Mouse (Mus musculus) ES-E14 (cell line): ENCODE measurements around the gene Elk1. TPM values are rescaled to one million over a fixed set of nuclear protein-coding genes. Genes with fewer than 3 reads are reported as not detected.

Experiments used
- DNase-seq: peaks from one replicate; pipeline ENCODE4 v3.0.0-alpha.2; 2013; ENCODE audit warnings: low read depth, low spot score
- H3K27ac ChIP-seq: 2 replicates; pipeline ENCODE4 v1.5.1; 2012; ENCODE audit warnings: low read depth, mild to moderate bottlenecking, low read length, moderate library complexity, mixed read lengths; ENCODE audit not compliant: poor library complexity, insufficient read depth, severe bottlenecking
- H3K36me3 ChIP-seq: 2 replicates; pipeline ENCODE4 v1.6.1; 2012; ENCODE audit warnings: mild to moderate bottlenecking, low read length, moderate library complexity, mixed read lengths; ENCODE audit not compliant: control insufficient read depth, poor library complexity, insufficient read depth, severe bottlenecking
- H3K4me1 ChIP-seq, 2 experiments: fragments of 150-350 bp in 1 of 2; sonication (generic) in 1 of 2; 2 replicates each; pipeline ENCODE4 v1.6.1; 2012; ENCODE audit warnings: low read length in 2 of 2, mild to moderate bottlenecking in 1 of 2, mixed read lengths in 1 of 2; ENCODE audit not compliant: control insufficient read depth in 2 of 2, insufficient read depth in 2 of 2, poor library complexity in 1 of 2
- H3K4me3 ChIP-seq, 2 experiments: fragments of 150-350 bp in 1 of 2; sonication (generic) in 1 of 2; 2 replicates each; pipeline ENCODE4 v1.5.1; 2012; ENCODE audit warnings: low read length in 2 of 2, low read depth in 1 of 2, mild to moderate bottlenecking in 1 of 2, mixed read lengths in 1 of 2; ENCODE audit not compliant: insufficient read depth in 1 of 2, poor library complexity in 1 of 2, severe bottlenecking in 1 of 2
- H3K9ac ChIP-seq: 2 replicates; pipeline ENCODE4 v1.6.1; 2012; ENCODE audit warnings: low read depth, mild to moderate bottlenecking, low read length, mixed read lengths; ENCODE audit not compliant: poor library complexity, insufficient read depth, severe bottlenecking
- H3K9me3 ChIP-seq: fragments of 150-350 bp; sonication (generic); 2 replicates; pipeline ENCODE4 v1.6.1; 2012; ENCODE audit warnings: low read depth, mild to moderate bottlenecking, low read length; ENCODE audit not compliant: control insufficient read depth, insufficient read depth
- CHD2 ChIP-seq: IDR thresholded peaks from 2 replicates; pipeline ENCODE4 v1.6.1; 2014; ENCODE audit warnings: mild to moderate bottlenecking, low read depth, low read length, inconsistent platforms
- HCFC1 ChIP-seq: IDR thresholded peaks from 2 replicates; pipeline ENCODE4 v1.6.1; 2012; ENCODE audit warnings: low read length, inconsistent platforms, borderline replicate concordance; ENCODE audit not compliant: insufficient read depth
- MAFK ChIP-seq: IDR thresholded peaks from 2 replicates; pipeline ENCODE4 v1.6.1; 2014; ENCODE audit warnings: mild to moderate bottlenecking, low read depth, low read length, inconsistent platforms; ENCODE audit not compliant: insufficient read depth
- ZC3H11A ChIP-seq: IDR thresholded peaks from 2 replicates; pipeline ENCODE4 v1.6.1; 2012; ENCODE audit warnings: low read depth, mild to moderate bottlenecking, inconsistent platforms, low read length, borderline replicate concordance
- ZNF384 ChIP-seq: IDR thresholded peaks from 2 replicates; pipeline ENCODE4 v1.6.1; 2012; ENCODE audit warnings: low read depth, low read length, inconsistent platforms
- in situ Hi-C, 2 experiments: fragments of 600-800 bp; cut with MboI; formaldehyde crosslinking; loops; one replicate each; pipeline ENCODE4 v1.15.1; 2025; ENCODE audit warnings: low sequenced_read_pairs in 2 of 2, inconsistent platforms in 1 of 2; ENCODE audit not compliant: unreplicated experiment in 2 of 2
- total RNA-seq: library from RNA; depleted of rRNA; stranded (reverse); fragments of 300-350 nt; gene quantifications from 2 replicates; pipeline ENCODE4 v1.2.3, GENCODE M21; 2012; rRNA removed

The Elk1 gene
- total RNA-seq, result 8.2 and 8.4 TPM in 2 replicates

DNA sequence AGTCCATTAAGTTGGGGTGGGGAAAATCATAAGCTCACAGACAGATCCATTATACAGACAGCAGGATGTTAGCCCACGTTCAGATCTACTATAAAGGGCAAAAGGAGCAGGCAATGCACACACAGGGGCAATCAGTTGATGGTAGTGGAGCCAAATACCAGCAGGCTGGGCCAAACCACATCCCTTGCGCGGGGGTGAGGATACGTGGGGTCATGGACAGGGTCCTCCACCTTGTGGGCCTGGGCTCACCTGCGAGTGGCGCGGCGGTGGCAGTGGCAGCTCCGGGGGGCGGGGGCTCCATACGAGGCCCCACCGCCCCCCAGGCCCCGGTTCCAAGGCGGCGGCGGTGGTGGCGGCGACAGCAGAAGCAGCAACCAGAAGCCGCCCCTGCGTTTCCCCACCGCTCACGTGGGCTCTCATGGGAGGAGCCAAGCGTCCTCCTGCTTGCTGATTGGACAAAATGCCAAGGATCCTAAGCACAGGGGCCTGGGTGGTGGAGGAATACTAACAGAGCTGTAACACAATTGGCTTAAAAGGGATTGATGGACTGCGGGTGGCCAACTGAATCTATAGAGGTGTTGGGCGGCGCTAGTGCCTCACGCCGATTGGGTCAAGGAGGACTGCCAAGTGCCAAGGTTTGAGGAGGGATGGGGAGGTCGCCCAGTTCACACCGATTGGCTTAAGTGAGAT, at the start of gene Elk1:
Elk1 (minus strand) TSS at position 418 of the 690 bp plus-strand sequence.
- H3K9me3 ChIP-seq, result no peaks in the 10 kb centered on the region
- no peak for TF ChIP-seq ZC3H11A
- no peak for TF ChIP-seq ZNF384
- TF ChIP-seq CHD2, result peak; percentile 58; the same call in 1 of the 2 replicates
- H3K27ac ChIP-seq, result peak within 1 kb of the TSS; percentile 61
- H3K9ac ChIP-seq, result peak within 1 kb of the TSS; percentile 84
- peak within 1 kb of the TSS; percentile 65 to 85 for H3K4me3 ChIP-seq
- H3K4me1 ChIP-seq, result no peaks in the 10 kb centered on the region
- in situ Hi-C loops, result no loop called here
- DNase-seq, result peak; percentile 71
- no peaks in the 10 kb centered on the region for H3K36me3 ChIP-seq

DNA sequence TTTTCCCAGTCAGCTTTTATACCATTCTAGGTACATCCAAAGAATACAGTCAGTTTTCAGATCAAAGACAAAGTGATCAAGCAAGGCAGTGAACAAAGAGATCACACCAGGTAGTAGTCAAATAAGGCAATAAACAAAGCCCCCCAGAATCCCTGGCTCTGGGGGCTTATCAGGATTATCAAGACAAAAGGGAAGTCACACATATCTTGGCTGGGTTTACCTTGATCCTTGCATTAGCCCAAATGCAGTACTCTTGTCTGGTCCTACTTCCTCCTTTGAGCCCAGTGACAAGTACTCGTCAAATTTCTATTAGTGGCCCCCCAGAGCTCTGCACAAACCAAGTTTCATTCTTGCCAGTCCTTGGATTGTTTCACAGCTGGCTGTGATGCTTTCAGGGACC, 30.5 kb upstream of the Elk1 start:
- Histone ChIP-seq H3K4me3 (no peak overlapping the region), H3K36me3 (no peaks in the 10 kb centered on the region), H3K4me1 (no peaks in the 10 kb centered on the region), H3K9me3 (no peaks in the 10 kb centered on the region), H3K27ac (no peak overlapping the region), H3K9ac (no peak overlapping the region)
- in situ Hi-C loops, result no loop called here
- no peak for DNase-seq
- TF ChIP-seq CHD2 (no peak), MAFK (no peak), HCFC1 (no peak), ZNF384 (no peak), ZC3H11A (no peak)

- peak; percentile 77 for DNase-seq
- no peaks in the 10 kb centered on the region for H3K36me3 ChIP-seq
- H3K9ac ChIP-seq, result peak within 1 kb of the TSS; percentile 88
- peak within 1 kb of the TSS; percentile 90 for H3K27ac ChIP-seq
- TF ChIP-seq ZC3H11A (no peak), HCFC1 (0 out of 2 replicates have a peak, but pooled peaks have one; percentile 16), CHD2 (0 out of 2 replicates have a peak, but pooled peaks have one; percentile 40)
- H3K4me3 ChIP-seq, result peak within 1 kb of the TSS; percentile 83 to 87
- no peaks in the 10 kb centered on the region for H3K9me3 ChIP-seq
- in situ Hi-C loops, result no loop called here
- H3K4me1 ChIP-seq, result no peaks in the 10 kb centered on the region
These were observed 11.3 kb upstream of the Elk1 start, which contains the start of gene Uxt for GRCm38 (mm10) chrX:20961477-20962378. Uxt (minus strand) TSS chrX:20962017.

GRCm38 (mm10) chrX:20946055-20946454, 4.4 kb downstream of the Elk1 start:
- DNase-seq, result no peak
- H3K4me3 ChIP-seq, result no peak overlapping the region
- H3K9me3 ChIP-seq, result no peaks in the 10 kb centered on the region
- TF ChIP-seq ZC3H11A (no peak), ZNF384 (no peak), HCFC1 (no peak), MAFK (no peak), CHD2 (no peak)
- no peaks in the 10 kb centered on the region for H3K36me3 ChIP-seq
- H3K4me1 ChIP-seq, result no peaks in the 10 kb centered on the region
- no peak overlapping the region for H3K9ac ChIP-seq
- in situ Hi-C loops, result no loop called here
- no peak overlapping the region for H3K27ac ChIP-seq
